Mouse (Mus musculus) small intestine, adult 2 months (tissue): ENCODE results near the gene Lhx3.

Experiments
- CTCF ChIP-seq: fragments of 200-500 bp; IDR thresholded peaks from 2 replicates; pipeline ENCODE4 v1.5.1; 2012; ENCODE audit warnings: low read depth, mild to moderate bottlenecking, control low read depth, inconsistent platforms, low read length, moderate library complexity, mixed read lengths; ENCODE audit not compliant: insufficient replicate concordance, insufficient read length; ENCODE audit errors: extremely low read depth
- POLR2A ChIP-seq: fragments of 200-500 bp; IDR thresholded peaks from 2 replicates; pipeline ENCODE4 v1.6.1; 2012; ENCODE audit warnings: low read depth, mild to moderate bottlenecking, control low read depth, inconsistent platforms, low read length, moderate library complexity

GRCm38 (mm10) chr2:26170376-26170775 lies 37.7 kb downstream of the Lhx3 start:
- TF ChIP-seq CTCF (no peak), POLR2A (no peak)
